Mouse (Mus musculus): ENCODE results near the gene Glod5. TPM values are rescaled to one million over a fixed set of nuclear protein-coding genes. Genes with fewer than 3 reads are reported as not detected.
"Not testable (repeated sequence)": the region's sequence is repeated elsewhere in the genome, so short reads cannot be mapped to it uniquely, and the experiment has no call there.

Glod5 gene
- not detected in 2 replicates for polyA plus RNA-seq (2012; ENCODE audit: insufficient read depth, insufficient read length, missing spikeins)

GRCm38 (mm10) chrX:8018286-8018685 lies at the start of gene Glod5:
Gene Glod5 (minus strand): TSS chrX:8018492.
- TF ChIP-seq POLR2A (IDR thresholded peaks at IDR 0.05; ENCODE audit: borderline replicate concordance, low read depth, low read length) (no peak), CTCF (IDR thresholded peaks at IDR 0.05; ENCODE audit: low read depth, low read length) (no peak)
- Histone ChIP-seq H3K27ac (ENCODE audit: insufficient read depth, low read depth, low read length) (no peak within 1 kb of the TSS), H3K4me3 (ENCODE audit: insufficient read depth, low read length) (no peak within 1 kb of the TSS), H3K4me1 (ENCODE audit: control insufficient read depth, insufficient read depth, low read length) (no peaks in the 10 kb centered on the region)

GRCm38 (mm10) chrX:8051044-8051781 lies 32.9 kb upstream of the Glod5 start:
- H3K27ac ChIP-seq (ENCODE audit: insufficient read depth, low read depth, low read length); H3K4me1 ChIP-seq (ENCODE audit: control insufficient read depth, insufficient read depth, low read length); H3K4me3 ChIP-seq (ENCODE audit: insufficient read depth, low read length): not testable (repeated sequence)

DNA sequence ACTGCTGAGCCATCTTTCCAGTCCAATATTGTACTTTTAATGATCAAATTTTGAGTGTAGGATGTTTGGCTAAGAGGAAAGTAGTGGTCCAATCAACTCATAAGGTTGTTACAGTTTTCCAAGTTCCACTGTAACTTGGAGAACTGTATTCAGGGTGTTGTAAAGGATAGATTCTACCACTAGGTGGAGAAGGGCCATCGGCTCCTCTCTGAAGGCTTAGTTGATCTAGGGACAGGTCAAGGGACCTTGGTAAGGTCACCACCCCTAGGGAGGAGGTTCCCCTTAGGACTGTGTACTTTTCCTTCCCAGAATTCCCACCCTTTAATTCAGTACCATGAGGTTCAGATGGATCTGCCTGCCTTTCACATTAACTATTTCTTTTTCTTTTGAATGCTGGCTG lies 14.7 kb upstream of the Glod5 start:
- Histone ChIP-seq H3K4me1 (ENCODE audit: control insufficient read depth, insufficient read depth, low read length) (no peaks in the 10 kb centered on the region), H3K27ac (ENCODE audit: insufficient read depth, low read depth, low read length) (no peak overlapping the region), H3K4me3 (ENCODE audit: insufficient read depth, low read length) (no peak overlapping the region)
- TF ChIP-seq CTCF (IDR thresholded peaks at IDR 0.05; ENCODE audit: low read depth, low read length): no peak
- no peak for TF ChIP-seq POLR2A (IDR thresholded peaks at IDR 0.05; ENCODE audit: borderline replicate concordance, low read depth, low read length)

DNA sequence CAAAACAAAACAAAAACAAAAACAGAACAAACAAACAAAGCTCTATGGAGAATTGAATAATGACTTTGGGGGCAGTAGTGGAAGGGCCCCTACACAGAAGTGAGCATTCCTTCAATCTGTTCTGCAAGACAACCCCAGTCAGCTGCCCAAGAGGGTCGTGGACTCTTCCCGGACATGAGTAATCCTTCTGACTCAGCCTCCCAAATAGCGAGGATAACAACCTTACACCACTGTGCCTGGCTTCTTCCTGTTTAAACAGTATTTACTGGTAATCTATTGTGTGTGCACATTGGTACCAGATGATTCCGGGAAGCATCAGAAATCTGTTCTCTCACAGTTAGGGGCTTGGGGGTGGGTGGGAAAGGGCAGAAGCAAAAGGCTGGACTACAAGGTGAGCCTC lies 8.5 kb upstream of the Glod5 start:
- H3K4me1 ChIP-seq (ENCODE audit: control insufficient read depth, insufficient read depth, low read length): peaks cover 6% of the 10 kb centered on the region; the same call in 1 of the 2 replicates
- no peak overlapping the region for H3K27ac ChIP-seq (ENCODE audit: insufficient read depth, low read depth, low read length)
- no peak overlapping the region for H3K4me3 ChIP-seq (ENCODE audit: insufficient read depth, low read length)
- TF ChIP-seq CTCF (IDR thresholded peaks at IDR 0.05; ENCODE audit: low read depth, low read length): no peak
- TF ChIP-seq POLR2A (IDR thresholded peaks at IDR 0.05; ENCODE audit: borderline replicate concordance, low read depth, low read length): no peak

DNA sequence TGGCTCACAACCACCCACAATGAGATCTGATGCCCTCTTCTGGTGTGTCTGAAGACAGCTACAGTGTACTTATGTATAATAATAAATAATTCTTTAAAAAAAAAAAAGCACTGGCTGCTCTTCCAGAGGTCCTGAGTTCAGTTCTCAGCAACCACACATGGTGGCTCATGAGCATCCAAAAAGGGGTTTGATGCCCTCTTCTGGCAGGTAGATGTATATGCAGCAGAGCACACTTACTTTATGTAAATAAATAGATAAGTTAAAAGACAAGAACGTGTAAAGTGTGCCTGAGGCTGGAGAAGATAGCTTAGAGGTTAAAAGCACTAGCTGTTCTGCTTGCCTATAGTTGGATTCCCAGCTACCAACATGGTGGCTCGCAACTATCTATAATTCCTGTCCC lies 6.5 kb upstream of the Glod5 start:
- TF ChIP-seq CTCF (IDR thresholded peaks at IDR 0.05; ENCODE audit: low read depth, low read length): no peak
- Histone ChIP-seq H3K4me1 (ENCODE audit: control insufficient read depth, insufficient read depth, low read length) (peaks cover 6% of the 10 kb centered on the region; the same call in 1 of the 2 replicates), H3K27ac (ENCODE audit: insufficient read depth, low read depth, low read length) (no peak overlapping the region), H3K4me3 (ENCODE audit: insufficient read depth, low read length) (no peak overlapping the region)

DNA sequence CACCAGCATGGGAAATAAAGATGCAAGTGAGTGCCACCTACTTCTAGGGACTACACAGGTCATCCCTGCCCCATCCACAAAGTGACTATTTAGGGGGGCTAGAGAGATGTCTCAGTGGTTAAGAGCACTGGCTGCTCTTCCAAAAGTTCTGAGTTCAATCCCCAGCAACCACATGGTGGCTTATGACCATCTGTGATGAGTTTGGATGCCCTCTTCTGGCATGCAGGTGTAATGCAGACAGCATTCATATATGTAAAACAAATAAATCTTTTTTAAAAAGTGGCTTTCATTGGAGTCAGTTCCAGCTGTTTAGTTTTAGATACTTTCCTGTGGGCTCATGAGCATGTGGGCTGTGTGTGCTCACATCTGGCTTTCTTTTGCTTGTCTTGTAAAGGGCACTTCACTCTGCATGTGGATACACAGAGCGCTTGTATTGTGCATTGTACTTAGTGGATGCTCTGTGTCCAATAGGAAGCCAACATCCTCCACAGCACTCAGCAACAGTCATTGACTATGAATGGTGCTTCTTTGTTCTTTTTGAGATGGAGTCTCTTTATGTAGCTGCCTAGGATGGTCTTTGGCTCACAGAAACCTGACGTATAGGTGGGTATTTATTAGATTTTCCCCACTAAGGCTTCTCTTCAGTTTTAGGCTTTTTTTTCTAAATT lies 2.0 kb upstream of the Glod5 start:
- H3K4me1 ChIP-seq (ENCODE audit: control insufficient read depth, insufficient read depth, low read length): no peaks in the 10 kb centered on the region
- TF ChIP-seq POLR2A (IDR thresholded peaks at IDR 0.05; ENCODE audit: borderline replicate concordance, low read depth, low read length) (no peak), CTCF (IDR thresholded peaks at IDR 0.05; ENCODE audit: low read depth, low read length) (no peak)
- no peak overlapping the region for H3K27ac ChIP-seq (ENCODE audit: insufficient read depth, low read depth, low read length)
- no peak overlapping the region for H3K4me3 ChIP-seq (ENCODE audit: insufficient read depth, low read length)

DNA sequence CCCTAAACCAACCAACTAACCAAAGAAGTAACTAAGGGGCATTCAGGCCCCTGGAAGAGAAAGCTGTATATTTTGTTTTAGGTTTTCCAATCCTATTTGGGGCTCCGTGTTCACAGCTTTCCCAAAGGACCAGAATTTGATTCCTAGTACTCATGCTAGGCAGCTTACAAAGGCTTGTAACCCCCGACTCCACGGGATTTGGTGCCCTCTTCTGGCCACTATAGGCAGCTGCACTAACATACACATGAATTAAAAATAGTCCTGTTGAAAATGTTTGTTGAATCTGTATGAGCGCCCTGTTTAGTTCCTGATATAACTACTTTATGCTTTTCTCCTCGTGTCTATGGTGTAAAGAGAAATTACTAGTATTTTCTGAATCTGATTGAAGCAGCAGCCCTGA lies 1.1 kb downstream of the Glod5 start:
- Histone ChIP-seq H3K27ac (ENCODE audit: insufficient read depth, low read depth, low read length) (no peak overlapping the region), H3K4me3 (ENCODE audit: insufficient read depth, low read length) (no peak overlapping the region), H3K4me1 (ENCODE audit: control insufficient read depth, insufficient read depth, low read length) (no peaks in the 10 kb centered on the region)
- TF ChIP-seq CTCF (IDR thresholded peaks at IDR 0.05; ENCODE audit: low read depth, low read length) (peak; percentile 56), POLR2A (IDR thresholded peaks at IDR 0.05; ENCODE audit: borderline replicate concordance, low read depth, low read length) (no peak)

GRCm38 (mm10) chrX:8015675-8016074 lies 2.6 kb downstream of the Glod5 start:
- H3K27ac ChIP-seq (ENCODE audit: insufficient read depth, low read depth, low read length); H3K4me1 ChIP-seq (ENCODE audit: control insufficient read depth, insufficient read depth, low read length); H3K4me3 ChIP-seq (ENCODE audit: insufficient read depth, low read length): not testable (repeated sequence)

GRCm38 (mm10) chrX:8013569-8014314 lies 4.5 kb downstream of the Glod5 start:
- H3K4me1 ChIP-seq (ENCODE audit: control insufficient read depth, insufficient read depth, low read length): peaks cover 3% of the 10 kb centered on the region; the same call in 1 of the 2 replicates
- H3K27ac ChIP-seq (ENCODE audit: insufficient read depth, low read depth, low read length): no peak overlapping the region
- TF ChIP-seq POLR2A (IDR thresholded peaks at IDR 0.05; ENCODE audit: borderline replicate concordance, low read depth, low read length) (no peak), CTCF (IDR thresholded peaks at IDR 0.05; ENCODE audit: low read depth, low read length) (no peak)
- H3K4me3 ChIP-seq (ENCODE audit: insufficient read depth, low read length): no peak overlapping the region

- Histone ChIP-seq H3K27ac (ENCODE audit: insufficient read depth, low read depth, low read length) (no peak overlapping the region), H3K4me3 (ENCODE audit: insufficient read depth, low read length) (no peak overlapping the region), H3K4me1 (ENCODE audit: control insufficient read depth, insufficient read depth, low read length) (peaks cover 3% of the 10 kb centered on the region; the same call in 1 of the 2 replicates)
- no peak for TF ChIP-seq POLR2A (IDR thresholded peaks at IDR 0.05; ENCODE audit: borderline replicate concordance, low read depth, low read length)
- no peak for TF ChIP-seq CTCF (IDR thresholded peaks at IDR 0.05; ENCODE audit: low read depth, low read length)
Measured at GRCm38 (mm10) chrX:8013157-8013556, 5.1 kb downstream of the Glod5 start.

DNA sequence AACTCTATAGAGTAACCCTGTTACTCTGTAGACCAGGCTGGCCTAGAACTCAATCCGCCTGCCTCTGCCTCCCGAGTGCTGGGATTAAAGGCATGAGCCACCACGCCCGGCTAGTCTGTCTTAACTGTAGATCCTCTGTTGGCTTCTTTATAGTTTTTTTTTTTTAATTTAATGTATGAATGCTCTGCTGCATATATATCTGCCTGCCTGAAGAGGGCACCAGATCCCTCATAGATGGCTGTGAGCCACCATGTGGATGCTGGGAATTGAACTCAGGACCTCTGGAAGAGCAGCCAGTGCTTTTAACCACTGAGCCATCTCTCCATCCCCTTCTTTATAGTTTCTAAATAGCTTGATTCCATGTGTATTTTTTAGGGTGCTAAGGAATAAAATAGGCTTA lies 8.9 kb downstream of the Glod5 start:
- H3K4me1 ChIP-seq (ENCODE audit: control insufficient read depth, insufficient read depth, low read length); H3K27ac ChIP-seq (ENCODE audit: insufficient read depth, low read depth, low read length); H3K4me3 ChIP-seq (ENCODE audit: insufficient read depth, low read length): not testable (repeated sequence)
